Mouse (Mus musculus) CD4-positive, CD25-positive, alpha-beta regulatory T cell, adult 2 months (primary cell): ENCODE measurements around the gene Gna11.
A peak's percentile ranks its signal among the peaks of the same experiment; 100 is the strongest.

Source experiments
- DNase-seq: peaks from one replicate; pipeline ENCODE4 v3.0.0-alpha.2; 2012; ENCODE audit warnings: low read depth, low spot score

Gna11 gene

DNA sequence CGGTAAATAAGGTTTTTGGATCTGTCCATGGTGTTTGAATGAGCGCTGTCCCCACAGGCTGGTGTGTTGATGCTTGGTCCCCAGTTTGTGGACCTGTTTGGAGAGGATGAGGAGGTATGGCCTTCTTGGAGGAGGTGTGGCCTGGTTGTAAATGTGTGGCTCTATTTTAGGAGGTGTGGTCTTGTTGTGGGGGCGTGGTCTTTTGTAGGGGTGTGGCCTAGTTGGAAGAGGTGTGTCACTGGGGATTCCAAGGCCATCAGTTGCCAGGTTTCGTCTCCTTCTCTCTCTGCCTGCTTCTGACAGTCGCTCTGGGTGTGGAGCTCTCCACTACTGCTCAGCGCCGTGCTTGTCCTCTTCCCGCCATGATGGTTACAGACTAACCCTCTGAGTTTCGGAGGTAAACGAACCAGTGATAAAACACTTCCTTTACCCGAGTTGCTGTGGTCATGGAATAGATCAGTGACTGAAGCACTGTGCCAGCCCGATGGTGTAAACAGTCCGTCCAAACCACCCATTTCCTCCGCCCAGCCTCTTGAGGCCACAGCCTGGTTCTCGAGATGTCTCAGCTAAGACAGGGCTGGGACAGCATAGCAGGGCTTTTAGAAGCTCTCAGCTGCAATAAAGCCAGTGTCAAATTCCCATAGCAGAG lies 39.9 kb downstream of the Gna11 start:
- peak; percentile 54 for DNase-seq

DNA sequence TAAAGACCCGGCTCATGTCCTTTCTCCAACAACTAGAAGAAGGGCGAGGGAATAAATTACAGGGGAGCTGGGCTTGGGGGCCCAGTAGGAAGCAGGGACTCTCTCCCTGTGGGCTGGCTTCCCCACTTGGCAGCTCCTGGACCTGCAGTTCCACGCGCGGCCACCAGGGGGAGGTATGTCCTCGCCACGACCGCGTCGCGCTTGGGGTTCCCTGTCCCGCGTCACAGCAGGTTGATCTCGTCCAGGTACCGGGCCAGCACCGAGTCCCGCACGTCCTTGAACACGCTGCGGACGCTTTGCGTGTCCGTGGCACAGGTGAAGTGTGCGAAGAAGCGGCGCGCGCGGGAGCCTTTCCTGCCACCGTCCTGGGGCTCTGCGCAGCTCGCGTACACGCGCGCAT lies 42.3 kb downstream of the Gna11 start:
- DNase-seq: peak; percentile 94

DNA sequence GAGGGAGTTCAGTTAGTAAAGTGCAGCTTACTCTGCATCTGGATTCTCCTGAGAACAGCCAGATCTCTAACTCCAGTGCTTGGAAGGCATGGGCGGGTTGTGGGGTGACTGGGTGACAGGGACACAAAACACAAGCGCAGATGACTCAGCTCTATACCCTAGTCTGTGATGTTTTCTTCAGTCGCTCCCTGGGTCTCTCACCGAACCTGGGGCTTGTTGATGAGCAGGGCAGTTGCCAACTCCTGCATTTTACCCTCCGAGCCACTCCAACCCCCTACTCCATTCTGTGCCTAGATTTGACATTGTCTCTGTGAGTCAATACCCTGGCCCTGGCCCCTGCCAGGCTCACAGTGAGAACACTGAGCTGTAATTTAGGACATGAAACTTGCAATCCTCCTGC lies 43.1 kb downstream of the Gna11 start:
- no peak for DNase-seq

DNA sequence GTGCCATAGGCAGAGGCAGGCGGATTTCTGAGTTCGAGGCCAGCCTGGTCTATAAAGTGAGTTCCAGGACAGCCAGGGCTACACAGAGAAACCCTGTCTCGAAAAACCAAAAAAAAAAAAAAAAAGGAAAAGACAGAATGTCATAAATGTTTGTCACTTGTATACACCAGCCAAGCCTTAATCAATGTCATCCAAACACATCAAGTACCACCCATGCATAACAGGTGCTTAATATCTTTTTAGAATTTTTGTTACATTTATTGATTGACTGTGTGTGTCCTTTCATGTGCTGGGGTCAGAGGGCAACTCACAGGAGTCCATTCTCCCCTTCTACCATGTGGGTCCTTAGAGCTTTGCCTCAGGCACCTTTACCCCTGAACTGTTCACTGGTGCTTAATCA lies 45.0 kb downstream of the Gna11 start, which contains the start of gene S1pr4:
Gene S1pr4, minus strand, starts transcription at position 101 of the 400 bp plus-strand sequence.
- DNase-seq: no peak

DNA sequence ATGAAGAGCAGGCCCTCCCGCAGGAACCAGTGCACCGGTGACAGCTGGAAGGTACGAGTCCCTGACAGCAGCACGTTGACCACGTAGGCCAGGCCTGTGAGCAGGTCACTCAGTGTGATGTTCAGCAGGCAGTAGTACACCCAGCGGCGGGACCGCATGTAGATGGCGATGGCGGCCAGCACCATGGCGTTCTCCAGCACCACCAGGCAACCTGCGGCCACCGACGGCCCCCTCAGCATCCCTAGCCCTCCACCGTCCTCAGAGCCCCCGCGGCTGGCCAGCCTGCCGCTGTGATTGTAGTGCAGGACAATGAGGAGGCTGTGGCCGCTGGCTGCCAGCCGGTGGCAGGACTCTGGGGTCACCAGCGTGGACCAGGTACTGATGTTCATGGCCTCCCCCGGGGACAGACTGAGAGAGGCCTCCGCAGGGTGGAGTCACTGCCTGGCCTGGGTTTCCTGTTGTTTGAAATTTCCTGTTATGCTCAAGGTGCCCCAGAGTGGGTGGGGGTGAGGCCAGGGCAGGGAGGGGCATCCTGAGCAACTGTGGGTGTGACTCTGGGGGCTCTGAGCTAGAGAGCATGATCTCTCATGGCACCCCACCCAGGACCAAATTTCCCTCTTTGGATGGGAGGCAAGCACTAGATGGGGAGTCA lies 45.6 kb downstream of the Gna11 start:
- peak; percentile 84 for DNase-seq

DNA sequence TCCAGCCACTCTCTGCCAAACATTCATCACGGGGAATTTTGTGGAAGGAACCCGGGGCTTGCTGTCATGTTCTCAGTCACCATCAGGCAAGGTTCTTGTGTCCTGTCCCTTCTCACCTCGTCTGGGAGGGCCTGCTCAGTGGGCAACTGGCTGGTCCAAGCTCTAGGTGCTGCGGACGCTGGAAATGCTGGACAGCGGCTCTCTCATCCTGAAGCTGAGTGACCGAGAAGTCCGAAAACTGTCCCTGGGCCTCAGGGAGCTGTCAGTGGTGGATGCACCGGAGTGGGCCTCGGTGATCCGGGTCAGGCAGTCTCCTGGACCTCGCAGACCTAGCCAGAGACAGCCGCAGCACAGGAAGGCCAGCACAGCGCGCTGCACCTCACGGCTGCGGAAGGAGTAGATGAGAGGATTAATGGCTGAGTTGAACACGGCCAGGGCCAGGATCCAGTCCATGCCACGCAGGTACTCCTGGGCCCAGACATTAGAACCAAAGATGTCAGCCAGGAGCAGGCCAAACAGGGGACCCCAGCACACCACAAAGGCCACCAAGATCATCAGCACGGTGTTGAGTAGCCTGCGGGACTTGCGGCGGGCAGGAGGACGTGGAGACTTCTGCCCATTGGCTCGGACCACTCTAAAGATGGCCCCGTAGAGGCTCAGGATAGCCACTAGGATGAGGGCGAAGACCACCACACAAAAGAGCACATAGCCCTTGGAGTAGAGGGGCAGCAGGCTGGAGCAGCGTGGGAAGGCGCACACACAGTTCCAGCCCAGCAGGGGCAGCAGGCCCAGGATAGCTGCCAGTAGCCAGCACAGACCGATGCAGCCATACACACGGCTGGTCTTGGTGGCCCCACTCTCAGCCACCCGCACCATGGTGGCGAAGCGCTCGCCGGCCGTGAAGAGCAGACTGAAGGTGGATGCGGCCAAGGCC lies 46.4 kb downstream of the Gna11 start:
- DNase-seq: peak; percentile 53

DNA sequence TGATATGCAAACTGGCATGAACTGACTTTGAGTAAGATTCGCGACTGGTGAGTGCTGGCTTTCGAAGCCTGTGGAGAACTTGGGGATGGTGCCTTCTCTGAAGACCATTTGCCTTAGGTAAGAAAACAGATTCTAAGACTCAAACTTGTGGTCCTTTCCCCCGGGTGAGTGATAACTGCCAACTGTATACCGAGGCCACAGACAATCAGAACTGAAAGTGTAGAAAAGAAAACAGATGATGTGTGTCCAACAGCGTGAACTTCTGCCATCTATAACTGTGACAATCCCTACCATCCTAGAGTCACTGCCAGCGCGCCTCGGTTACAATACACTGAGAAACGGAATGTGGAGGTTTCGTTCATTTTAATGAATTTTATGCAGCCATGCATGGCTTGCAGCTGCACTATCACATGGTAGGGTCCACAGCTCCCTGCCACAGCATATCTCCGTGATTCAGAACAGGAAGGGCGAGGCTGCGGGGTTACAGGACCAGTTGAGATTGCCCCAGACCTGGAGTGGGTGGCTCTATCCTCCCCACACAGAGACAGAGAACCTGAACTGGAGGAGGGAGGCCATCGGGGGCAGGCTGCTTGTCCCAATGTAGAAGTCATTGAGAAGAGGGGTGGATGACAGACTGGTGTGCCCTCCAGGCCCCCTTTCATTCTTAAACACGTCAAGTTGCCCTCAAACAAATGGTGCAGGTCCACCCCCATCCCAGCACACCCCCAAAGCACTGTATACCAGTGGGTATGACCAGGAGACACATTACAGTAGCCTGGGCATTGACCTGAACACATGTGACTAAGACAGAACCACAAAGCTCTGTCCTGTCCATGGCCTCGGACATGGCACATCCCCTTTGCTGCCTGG lies 47.4 kb downstream of the Gna11 start:
- no peak for DNase-seq

DNA sequence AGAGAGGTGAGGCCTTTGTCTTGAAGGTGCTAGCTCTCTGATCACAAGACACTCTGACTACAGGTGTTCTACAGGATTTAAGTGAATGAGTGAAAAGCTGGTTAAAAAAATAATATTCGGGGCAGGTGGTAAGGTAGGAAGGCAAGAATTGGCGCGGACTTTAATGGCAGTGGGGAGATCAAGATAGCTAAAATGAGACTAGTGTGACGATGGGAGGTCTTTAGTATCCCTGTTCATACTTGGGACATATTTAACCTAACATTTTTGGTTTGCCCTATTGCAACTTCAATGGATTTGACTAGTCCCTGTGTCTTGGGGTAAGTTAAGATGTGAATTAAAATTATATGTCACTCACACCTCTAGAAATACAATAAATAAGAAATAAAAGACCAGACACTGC lies 48.0 kb downstream of the Gna11 start:
- no peak for DNase-seq

DNA sequence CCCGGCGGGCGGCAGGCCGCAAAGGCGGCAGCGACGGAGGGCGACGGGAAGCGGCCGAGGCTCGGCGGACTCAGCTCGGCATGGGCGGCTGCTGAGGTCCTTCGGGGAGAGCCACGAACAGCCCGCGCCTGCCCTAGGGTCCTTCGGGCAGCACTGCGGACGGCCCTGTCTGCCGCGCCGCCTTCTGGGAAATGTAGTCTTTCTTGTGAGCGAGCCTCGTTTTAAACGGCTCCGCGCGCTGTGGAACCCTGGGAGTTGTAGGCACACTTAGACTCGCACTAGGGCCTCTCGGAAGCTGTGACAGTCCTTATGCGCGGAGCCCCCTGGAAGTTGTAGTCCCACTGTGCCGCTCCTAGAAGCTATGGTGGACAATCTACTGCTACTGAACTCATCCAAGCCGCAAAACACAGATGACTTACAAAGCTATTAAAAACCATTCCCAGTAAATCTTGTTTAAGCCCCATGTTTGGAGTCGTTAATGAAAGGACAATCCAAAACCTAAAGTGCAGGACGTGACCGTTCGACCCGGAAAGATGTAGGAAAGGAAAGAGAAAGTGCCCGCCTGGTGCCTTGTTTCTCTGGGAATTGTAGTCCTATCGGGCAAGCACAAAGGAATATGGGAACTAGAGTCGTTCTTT lies 48.6 kb downstream of the Gna11 start, which contains the start of gene Ncln:
Gene Ncln, minus strand, starts transcription at position 129 of the 638 bp plus-strand sequence.
- DNase-seq: peak; percentile 98

DNA sequence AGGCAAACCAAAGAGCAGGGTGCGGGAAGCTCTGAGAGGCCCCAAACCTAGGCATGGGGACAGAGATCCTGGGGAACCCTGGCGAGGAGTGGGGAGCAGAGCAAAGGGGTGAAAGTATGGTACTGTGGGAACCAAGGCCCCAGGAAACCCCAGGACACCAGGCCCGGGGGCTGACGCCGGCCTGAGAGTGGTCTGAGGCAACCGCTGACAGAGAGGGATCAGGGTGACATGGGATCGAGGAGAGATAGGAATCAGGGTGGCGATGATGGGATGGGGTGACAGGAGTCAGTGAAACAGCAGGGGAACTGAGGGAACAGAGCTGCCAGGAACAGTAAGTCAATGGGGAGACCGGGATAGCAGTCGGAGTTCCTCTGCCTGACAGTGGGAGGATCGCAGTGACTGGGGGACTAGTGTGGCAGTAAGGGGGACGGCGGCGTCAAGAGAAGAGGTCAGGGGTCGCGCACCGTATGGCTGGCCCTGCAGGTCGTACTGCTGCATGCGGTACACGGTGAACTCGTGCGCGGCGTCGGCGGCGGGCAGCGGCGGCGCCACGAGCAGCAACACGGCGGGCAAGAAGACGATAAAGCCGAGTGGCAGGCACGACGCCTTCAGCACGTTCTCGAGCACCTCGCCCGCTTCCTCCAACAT lies 49.2 kb downstream of the Gna11 start:
- DNase-seq: no peak

DNA sequence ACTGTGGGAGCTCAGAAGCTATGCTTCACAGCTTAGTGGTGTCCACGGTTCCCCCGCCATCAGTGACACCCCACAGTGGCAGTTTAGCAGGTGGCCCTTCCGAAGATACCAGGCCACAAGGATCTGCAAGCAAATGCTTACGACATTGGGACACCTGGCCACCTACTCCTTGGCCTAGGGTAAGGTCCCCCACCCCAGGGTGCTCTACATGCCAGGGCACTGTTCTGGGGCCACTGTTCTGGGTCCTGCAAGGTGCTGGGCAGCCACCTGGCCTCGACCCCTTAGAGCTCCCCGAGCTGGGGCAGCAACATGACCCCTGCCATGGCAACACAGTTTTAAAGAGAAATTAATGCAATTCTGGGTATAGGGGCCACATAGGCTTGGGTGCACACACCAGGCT lies 49.8 kb downstream of the Gna11 start:
- DNase-seq: no peak

DNA sequence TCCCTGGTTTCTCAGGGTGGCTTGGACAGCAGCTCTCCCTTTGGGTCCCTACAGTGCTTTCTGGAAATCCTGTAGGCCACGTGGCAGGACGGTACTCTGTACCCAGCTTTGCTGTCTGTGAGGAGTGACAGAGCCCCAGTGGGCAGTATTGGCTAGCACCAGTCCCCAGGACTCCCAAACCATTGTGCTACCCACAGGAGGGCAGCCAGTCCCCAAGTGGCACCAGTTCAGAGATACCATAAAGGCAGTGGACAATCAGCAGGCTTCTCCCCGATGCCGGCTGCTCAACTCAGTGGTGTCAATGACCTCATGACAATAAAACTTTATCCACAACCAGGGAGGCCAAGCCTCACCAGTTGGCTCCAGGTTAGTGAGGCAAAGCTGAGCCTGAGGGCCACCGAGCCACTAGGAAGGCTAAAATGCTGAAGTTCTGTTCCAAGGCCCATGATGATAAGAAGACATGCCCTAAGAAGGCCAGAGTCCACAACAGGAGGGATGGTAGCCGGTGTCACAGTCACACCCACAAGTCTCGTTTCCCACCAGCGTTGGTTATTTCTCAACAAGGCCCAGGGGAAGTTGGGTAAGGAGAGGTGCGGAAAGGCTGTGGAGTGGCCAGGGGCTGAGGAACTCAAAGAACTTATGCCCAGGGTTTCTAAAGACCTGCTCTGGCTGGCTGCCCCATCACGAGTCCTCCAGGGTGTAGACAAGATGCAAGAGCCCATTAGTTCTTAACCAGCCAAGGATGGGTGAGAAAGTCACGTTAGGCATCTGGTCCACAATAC lies 50.5 kb downstream of the Gna11 start:
- no peak for DNase-seq

DNA sequence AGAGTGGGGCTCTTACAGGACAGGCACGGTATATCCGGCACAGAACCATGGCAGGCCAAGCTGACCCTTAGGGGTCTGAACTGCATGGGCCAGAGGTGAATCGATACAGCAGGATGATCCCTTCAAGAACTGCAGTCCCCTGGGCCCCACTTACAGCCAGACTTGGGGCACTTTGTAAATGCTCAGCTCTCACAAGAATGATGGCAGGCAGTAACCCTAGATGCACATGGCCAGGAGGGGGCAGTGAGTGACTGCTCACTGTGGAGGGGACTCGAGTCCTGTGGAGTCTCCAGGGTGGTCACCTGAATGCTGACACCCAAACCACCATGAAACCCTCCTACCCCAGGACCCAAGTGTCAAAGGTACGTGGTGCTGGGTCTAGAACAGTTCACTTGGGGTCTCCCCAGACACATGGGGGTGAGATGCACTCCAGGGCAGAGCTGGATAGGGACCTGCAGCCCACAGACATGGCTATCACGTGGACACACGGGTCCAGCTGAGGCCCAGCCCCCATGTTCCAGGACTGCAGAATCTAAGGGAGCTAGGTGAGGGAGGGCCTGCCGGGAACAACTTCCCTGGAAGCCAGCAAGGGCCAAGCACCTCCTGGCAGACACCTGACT lies 51.3 kb downstream of the Gna11 start:
- DNase-seq: peak; percentile 57

DNA sequence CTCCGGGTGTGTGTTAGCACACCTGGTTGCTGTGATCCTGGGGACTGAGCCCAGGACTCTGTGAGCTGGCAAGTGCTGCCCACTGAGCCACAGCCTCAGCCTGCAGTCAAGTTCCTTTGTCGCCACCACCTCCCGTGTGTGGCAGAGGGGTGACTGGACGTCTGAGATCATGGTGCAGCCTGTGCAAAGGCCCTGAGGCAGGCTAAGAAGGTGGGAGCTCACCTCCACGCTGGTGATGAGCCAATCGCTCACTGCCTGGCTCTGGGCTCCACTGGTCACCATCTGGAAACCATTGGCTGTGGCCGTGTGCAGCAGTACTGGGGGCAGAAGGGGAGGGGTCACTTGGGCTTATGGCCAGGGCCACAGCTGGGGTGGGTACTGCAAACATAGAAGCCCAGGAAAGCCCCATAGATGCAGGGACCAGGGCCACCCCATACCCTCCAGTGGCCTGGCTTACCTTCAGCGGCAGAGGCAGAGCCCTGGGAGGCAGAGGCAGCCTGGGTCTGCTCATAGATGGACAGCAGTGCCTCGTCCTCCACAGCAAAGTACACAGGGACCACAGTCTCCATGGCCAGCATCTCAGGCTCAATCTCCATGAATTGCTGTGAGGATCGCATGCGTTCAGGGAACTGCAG lies 52.3 kb downstream of the Gna11 start:
- DNase-seq: no peak

DNA sequence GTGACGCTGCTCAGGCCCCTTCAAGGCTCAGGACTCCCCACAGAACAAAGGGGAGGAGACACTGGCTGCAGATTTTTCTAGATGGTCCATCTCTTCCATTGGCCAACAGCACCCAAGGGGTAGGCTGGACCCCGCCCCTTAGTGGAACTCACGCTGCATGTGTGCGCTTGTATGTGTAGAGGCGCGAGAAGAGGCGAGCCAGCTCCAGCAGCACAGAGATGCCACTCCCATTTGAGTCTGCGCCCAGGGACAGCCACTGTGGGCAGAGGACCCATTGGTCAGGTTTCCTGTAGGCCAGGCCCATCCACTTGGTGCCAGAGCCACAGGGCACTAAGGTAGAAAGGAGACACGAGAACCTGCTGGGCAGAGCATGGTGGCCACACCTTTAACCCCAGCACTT lies 54.0 kb downstream of the Gna11 start:
- no peak for DNase-seq

DNA sequence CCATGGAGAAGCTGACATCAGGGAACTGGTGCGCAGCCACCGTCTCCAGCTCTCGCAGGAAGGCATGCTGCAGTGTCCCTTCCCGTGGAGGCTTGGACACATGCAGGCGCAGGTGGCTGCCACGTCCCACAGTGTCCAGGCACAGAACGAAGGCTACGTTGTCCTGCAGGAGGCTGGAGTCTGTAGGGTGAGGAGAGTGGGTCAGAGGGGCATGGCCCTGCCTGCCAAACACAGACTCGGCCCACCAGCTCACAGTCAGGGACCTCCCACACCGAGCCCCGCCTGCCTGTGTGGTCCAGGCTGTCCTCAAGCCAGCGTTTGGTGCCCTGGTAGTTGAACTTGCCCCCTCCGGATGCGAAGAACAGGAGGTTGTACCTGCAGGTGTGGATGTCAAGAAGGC lies 55.0 kb downstream of the Gna11 start:
- DNase-seq: no peak

DNA sequence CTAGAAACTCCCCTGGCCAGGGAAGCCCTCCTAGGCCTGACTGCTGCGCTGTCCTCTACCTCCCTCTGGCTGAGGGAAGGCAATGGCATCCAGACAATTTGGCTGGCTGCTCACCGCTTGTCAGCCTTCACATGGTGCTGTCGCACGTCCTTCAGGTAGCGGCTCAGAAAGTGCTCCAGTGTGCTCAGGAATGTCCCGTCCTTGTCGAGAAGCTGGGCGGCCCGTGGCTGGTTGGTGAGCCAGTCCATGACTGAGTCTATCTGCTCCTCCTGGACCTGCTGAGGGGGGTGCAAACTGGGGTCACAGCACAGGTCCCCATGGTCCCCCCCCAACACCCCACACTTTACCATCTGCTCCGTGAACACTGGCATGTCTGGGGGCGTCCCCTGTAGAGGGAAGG lies 56.9 kb downstream of the Gna11 start:
- no peak for DNase-seq

DNA sequence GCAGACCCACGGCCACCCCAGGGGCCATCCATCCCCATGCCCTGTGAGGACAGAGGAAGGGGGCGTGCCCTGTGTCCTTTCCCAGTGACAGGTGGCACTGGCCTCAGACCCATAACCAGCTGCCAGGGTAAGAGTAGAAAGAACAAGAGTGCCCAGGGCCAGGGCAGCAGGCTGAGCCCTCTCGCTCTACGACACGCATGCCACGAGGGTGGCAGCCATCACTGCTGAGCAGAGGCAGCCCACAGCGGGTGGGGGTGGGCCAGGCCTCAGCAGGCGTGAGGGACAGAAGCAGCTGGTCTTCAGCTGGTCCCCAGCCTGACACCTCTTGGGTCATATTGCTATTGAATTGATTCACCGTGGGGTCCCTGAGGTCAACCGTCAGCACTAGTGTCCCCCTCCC lies 58.5 kb downstream of the Gna11 start:
- DNase-seq: no peak
